25 mouse cellular contexts compared by ENCODE assay signal in the genomic region with DNA sequence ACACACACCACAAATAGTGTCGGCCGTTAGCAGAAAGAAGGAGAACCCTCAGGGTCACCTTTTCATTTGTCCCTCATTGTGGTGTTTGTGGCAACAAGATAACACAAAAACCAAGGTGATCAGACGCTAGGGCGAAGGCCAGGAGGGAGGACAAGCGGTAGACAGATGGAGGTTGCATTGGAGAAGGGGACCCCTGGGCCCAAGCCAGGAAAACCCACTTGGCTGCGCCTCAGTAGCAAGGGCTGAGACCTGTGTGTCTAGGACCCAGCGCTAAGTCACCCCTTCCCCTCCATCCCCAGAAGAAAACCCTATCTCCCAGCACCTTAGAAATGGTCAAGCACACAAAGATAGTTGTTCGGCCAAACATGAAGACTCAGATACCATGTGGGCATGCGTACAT. TPM values are rescaled to one million over a fixed set of nuclear protein-coding genes. Genes with fewer than 3 reads are reported as not detected.
DNase-seq lines count a peak whose midpoint lies in the region; ATAC-seq and TF ChIP-seq lines count a peak whose summit lies in the region.
"Had no signal": no experiment of that assay in that cellular context is flagged by ENCODE, and none has a peak within 500 bp of the region (broad histone marks: within the 10 kb centered on the region; RNA-seq: fewer than 3 reads in every experiment).

No protein-coding gene starts in this region.

- no peak for TF ChIP-seq POLR2A in lung, adult 2 months (IDR thresholded peaks at IDR 0.05; ENCODE audit: borderline replicate concordance, extremely low read depth, low read depth, low read length)

- no peak overlapping the region for H3K9ac ChIP-seq in forebrain, embryonic 12.5 days
- H3K9ac ChIP-seq in forebrain, embryonic 16.5 days (replicated peaks; ENCODE audit: low read depth, low read length), result no peak overlapping the region
- H3K9ac ChIP-seq in neural tube, embryonic 12.5 days, result no peak overlapping the region
- H3K9ac ChIP-seq in hindbrain, embryonic 15.5 days, result no peak overlapping the region
- H3K9ac ChIP-seq: kidney, embryonic 15.5 days; liver, embryonic 13.5 days; lung, embryonic 14.5 days had no signal

- H3K4me2 ChIP-seq in forebrain, embryonic 12.5 days, result no peak overlapping the region
- no peak overlapping the region for H3K4me2 ChIP-seq in forebrain, embryonic 16.5 days (ENCODE audit: low read length)
- no peak overlapping the region for H3K4me2 ChIP-seq in neural tube, embryonic 12.5 days (replicated peaks)
- no peak overlapping the region for H3K4me2 ChIP-seq in hindbrain, embryonic 15.5 days
- H3K4me2 ChIP-seq: kidney, embryonic 15.5 days; liver, embryonic 13.5 days; lung, embryonic 14.5 days had no signal

- no peak for TF ChIP-seq CTCF in lung, adult 2 months (IDR thresholded peaks at IDR 0.05; ENCODE audit: insufficient read depth, low read length)

- no peaks in the 10 kb centered on the region for H3K9me3 ChIP-seq in forebrain, embryonic 12.5 days
- H3K9me3 ChIP-seq in forebrain, embryonic 16.5 days (ENCODE audit: control insufficient read depth, low read length), result no peaks in the 10 kb centered on the region
- H3K9me3 ChIP-seq in neural tube, embryonic 12.5 days, result no peaks in the 10 kb centered on the region
- no peaks in the 10 kb centered on the region for H3K9me3 ChIP-seq in hindbrain, embryonic 15.5 days
- H3K9me3 ChIP-seq: G1E; heart, embryonic 10.5 days; kidney, embryonic 15.5 days; liver, embryonic 13.5 days; megakaryocyte, embryonic 14.5 days had no signal

- no peaks in the 10 kb centered on the region for H3K36me3 ChIP-seq in forebrain, embryonic 12.5 days (replicated peaks)
- H3K36me3 ChIP-seq in forebrain, embryonic 16.5 days (ENCODE audit: control insufficient read depth, insufficient read depth), result no peaks in the 10 kb centered on the region
- H3K36me3 ChIP-seq in neural tube, embryonic 12.5 days, result no peaks in the 10 kb centered on the region
- no peaks in the 10 kb centered on the region for H3K36me3 ChIP-seq in hindbrain, embryonic 15.5 days
- H3K36me3 ChIP-seq: G1E; heart, embryonic 10.5 days; kidney, embryonic 15.5 days; liver, embryonic 13.5 days had no signal

- H3K4me3 ChIP-seq in forebrain, embryonic 12.5 days (replicated peaks), result no peak overlapping the region
- H3K4me3 ChIP-seq in forebrain, embryonic 16.5 days (replicated peaks; ENCODE audit: low read length), result no peak overlapping the region
- H3K4me3 ChIP-seq in neural tube, embryonic 12.5 days, result no peak overlapping the region
- H3K4me3 ChIP-seq in hindbrain, embryonic 15.5 days, result no peak overlapping the region
- no peak overlapping the region for H3K4me3 ChIP-seq in lung, adult 2 months (replicated peaks; ENCODE audit: extremely low read depth, low read depth, low read length)
- H3K4me3 ChIP-seq: heart, embryonic 10.5 days; kidney, embryonic 15.5 days; liver, embryonic 13.5 days; megakaryocyte, embryonic 14.5 days had no signal

- no peak for ATAC-seq in forebrain, embryonic 12.5 days (ENCODE audit: low FRiP score)
- ATAC-seq in forebrain, embryonic 16.5 days, result no peak
- ATAC-seq in neural tube, embryonic 12.5 days (ENCODE audit: low FRiP score, low read depth), result no peak
- no peak for ATAC-seq in hindbrain, embryonic 15.5 days (ENCODE audit: low FRiP score, low read depth)
- ATAC-seq: intestine, postnatal 0 days; Patski had no signal

- H3K27me3 ChIP-seq in forebrain, embryonic 12.5 days, result 0 out of 2 replicates have a peak, but pooled peaks cover 3% of the 10 kb centered on the region
- H3K27me3 ChIP-seq in forebrain, embryonic 16.5 days (replicated peaks; ENCODE audit: control insufficient read depth, insufficient read depth, low read length), result no peaks in the 10 kb centered on the region
- no peaks in the 10 kb centered on the region for H3K27me3 ChIP-seq in neural tube, embryonic 12.5 days (replicated peaks)
- no peaks in the 10 kb centered on the region for H3K27me3 ChIP-seq in hindbrain, embryonic 15.5 days

- H3K27ac ChIP-seq in forebrain, embryonic 12.5 days, result peak overlapping the region; percentile 91; the same call in 1 of the 2 replicates
- H3K27ac ChIP-seq in forebrain, embryonic 16.5 days (ENCODE audit: low read length), result no peak overlapping the region
- H3K27ac ChIP-seq in neural tube, embryonic 12.5 days, result peak overlapping the region; percentile 50; the same call in 1 of the 2 replicates
- H3K27ac ChIP-seq in hindbrain, embryonic 15.5 days (replicated peaks), result peak overlapping the region; percentile 75
- H3K27ac ChIP-seq: heart, embryonic 10.5 days; kidney, embryonic 15.5 days; liver, embryonic 13.5 days; stomach, postnatal 0 days had no signal

- DNase-seq in neural tube, embryonic 10.5 days (ENCODE audit: extremely low spot score, low spot score), result no peak
- DNase-seq in lung, adult 2 months, result no peak
- DNase-seq in kidney, postnatal 4 days, result no peak
- DNase-seq: adrenal gland, postnatal 36 days; B cell, adult 2 months; cerebellum, adult 11 months; cerebellum, adult 9-11 months; embryo, embryonic 11 days; gastrocnemius, postnatal 10 days; heart, postnatal 4 days; kidney, postnatal 36 days; liver, embryonic 13.5 days; lung, embryonic 14.5 days; thymus, adult 2 months had no signal

- WGBS in forebrain, embryonic 12.5 days, result 91% methylated on average over 9 of the region's 9 CpGs
- WGBS in forebrain, embryonic 16.5 days, result 85% methylated on average over 9 of the region's 9 CpGs
- 92% methylated on average over 9 of the region's 9 CpGs for WGBS in neural tube, embryonic 12.5 days
- WGBS in hindbrain, embryonic 15.5 days, result 90% methylated on average over 9 of the region's 9 CpGs
- whole genome bisulfite sequencing in lung, adult 2 months, result 90% methylated on average over 9 of the region's 9 CpGs

- peaks cover 70% of the 10 kb centered on the region for H3K4me1 ChIP-seq in forebrain, embryonic 12.5 days
- H3K4me1 ChIP-seq in forebrain, embryonic 16.5 days (replicated peaks; ENCODE audit: control insufficient read depth, insufficient read depth, low read length), result peaks cover 58% of the 10 kb centered on the region
- peaks cover 64% of the 10 kb centered on the region for H3K4me1 ChIP-seq in neural tube, embryonic 12.5 days
- peaks cover 69% of the 10 kb centered on the region for H3K4me1 ChIP-seq in hindbrain, embryonic 15.5 days (replicated peaks)
- H3K4me1 ChIP-seq in lung, adult 2 months (ENCODE audit: control insufficient read depth, insufficient read depth, low read length), result no peaks in the 10 kb centered on the region
- H3K4me1 ChIP-seq: megakaryocyte, embryonic 14.5 days had no signal

RNA-seq across cellular contexts. Expression of gene Tmem115, which starts 51.7 kb away (rescaled TPM):
- 43.3 and 45.0 TPM in 2 replicates for polyA plus RNA-seq in forebrain, embryonic 12.5 days (2016; fragmentation: Nextera tagmentation; extraction: Ambion mirVana)
- 41.9 and 44.5 TPM in 2 replicates for polyA plus RNA-seq in forebrain, embryonic 16.5 days (2015; fragmentation: Nextera tagmentation; extraction: Ambion mirVana)
- polyA plus RNA-seq in neural tube, embryonic 12.5 days (2016; fragmentation: Nextera tagmentation; extraction: Ambion mirVana), result 46.7 and 48.4 TPM in 2 replicates
- polyA plus RNA-seq in hindbrain, embryonic 15.5 days (2015; fragmentation: Nextera tagmentation; extraction: Ambion mirVana), result 48.1 and 48.5 TPM in 2 replicates
- polyA plus RNA-seq in lung, adult 2 months (2012; rRNA removed), result 57.6 and 59.4 TPM in 2 replicates

RNA-seq across cellular contexts. Expression of gene Cyb561d2, which starts 60.0 kb away (rescaled TPM):
- polyA plus RNA-seq in forebrain, embryonic 12.5 days (2016; fragmentation: Nextera tagmentation; extraction: Ambion mirVana), result 17.7 and 18.9 TPM in 2 replicates
- polyA plus RNA-seq in forebrain, embryonic 16.5 days (2015; fragmentation: Nextera tagmentation; extraction: Ambion mirVana), result 35.7 and 38.5 TPM in 2 replicates
- 24.2 and 25.4 TPM in 2 replicates for polyA plus RNA-seq in neural tube, embryonic 12.5 days (2016; fragmentation: Nextera tagmentation; extraction: Ambion mirVana)
- polyA plus RNA-seq in hindbrain, embryonic 15.5 days (2015; fragmentation: Nextera tagmentation; extraction: Ambion mirVana), result 45.3 and 47.3 TPM in 2 replicates
- 35.6 and 37.1 TPM in 2 replicates for polyA plus RNA-seq in lung, adult 2 months (2012; rRNA removed)
